Mouse (Mus musculus) midbrain, embryonic 16.5 days (tissue): ENCODE results near the gene Mmrn2. TPM values are rescaled to one million over a fixed set of nuclear protein-coding genes. Genes with fewer than 3 reads are reported as not detected.
"Not testable (repeated sequence)": the region's sequence is repeated elsewhere in the genome, so short reads cannot be mapped to it uniquely, and the experiment has no call there.

Experiments used
- ATAC-seq: fragments of 200-750 bp; cut with Nextera tagmentation; 2 replicates; pipeline ENCODE4 v1.8.0; 2017; ENCODE audit warnings: moderate TSS enrichment
- H3K27ac ChIP-seq: fragments of 300-500 bp; sonication (generic); 2 replicates; pipeline ENCODE4 v1.5.1; 2014; ENCODE audit warnings: mild to moderate bottlenecking, low read length, mixed read lengths
- H3K27me3 ChIP-seq: fragments of 300-500 bp; sonication (generic); 2 replicates; pipeline ENCODE4 v1.6.1; 2014; ENCODE audit warnings: low read depth, low read length, mixed read lengths; ENCODE audit not compliant: control insufficient read depth, insufficient read depth
- H3K36me3 ChIP-seq: fragments of 300-500 bp; sonication (generic); 2 replicates; pipeline ENCODE4 v1.6.1; 2014; ENCODE audit warnings: mild to moderate bottlenecking, low read length, moderate library complexity, mixed read lengths; ENCODE audit not compliant: control insufficient read depth, insufficient read depth
- H3K4me1 ChIP-seq: fragments of 300-500 bp; sonication (generic); 2 replicates; pipeline ENCODE4 v1.6.1; 2014; ENCODE audit warnings: mild to moderate bottlenecking, low read length, mixed read lengths; ENCODE audit not compliant: control insufficient read depth, insufficient read depth
- H3K4me2 ChIP-seq: fragments of 300-500 bp; sonication (generic); 2 replicates; pipeline ENCODE4 v1.6.1; 2014; ENCODE audit warnings: mild to moderate bottlenecking, low read length, mixed read lengths
- H3K4me3 ChIP-seq: fragments of 300-500 bp; sonication (generic); 2 replicates; pipeline ENCODE4 v1.5.1; 2014; ENCODE audit warnings: low read depth, mild to moderate bottlenecking, low read length, moderate library complexity, mixed read lengths
- H3K9ac ChIP-seq: fragments of 300-500 bp; sonication (generic); 2 replicates; pipeline ENCODE4 v1.6.1; 2014; ENCODE audit warnings: low read depth, low read length, mixed read lengths
- H3K9me3 ChIP-seq: fragments of 300-500 bp; sonication (generic); replicated peaks from 2 replicates; pipeline ENCODE4 v1.6.1; 2014; ENCODE audit warnings: mild to moderate bottlenecking, low read length, mixed read lengths; ENCODE audit not compliant: control insufficient read depth, poor library complexity, severe bottlenecking
- WGBS: fragments of 180-500 bp; shearing (Covaris S2); extraction: QIAGEN DNeasy Blood & Tissue Kit; methylation state at CpG from one replicate; pipeline ENCODE4 v1.1.7; 2014; 5-methylcytosine and 5-hydroxymethylcytosine counted together
- polyA plus RNA-seq: library from polyadenylated mRNA; unstranded; fragments of >200 nt; fragmentation: Nextera tagmentation; extraction: Ambion mirVana; gene quantifications from 2 replicates; pipeline ENCODE4 v1.2.1, GENCODE M21; 2015

Gene Mmrn2
- polyA plus RNA-seq, 1 experiment from 2014 or later = 3.6 TPM

DNA sequence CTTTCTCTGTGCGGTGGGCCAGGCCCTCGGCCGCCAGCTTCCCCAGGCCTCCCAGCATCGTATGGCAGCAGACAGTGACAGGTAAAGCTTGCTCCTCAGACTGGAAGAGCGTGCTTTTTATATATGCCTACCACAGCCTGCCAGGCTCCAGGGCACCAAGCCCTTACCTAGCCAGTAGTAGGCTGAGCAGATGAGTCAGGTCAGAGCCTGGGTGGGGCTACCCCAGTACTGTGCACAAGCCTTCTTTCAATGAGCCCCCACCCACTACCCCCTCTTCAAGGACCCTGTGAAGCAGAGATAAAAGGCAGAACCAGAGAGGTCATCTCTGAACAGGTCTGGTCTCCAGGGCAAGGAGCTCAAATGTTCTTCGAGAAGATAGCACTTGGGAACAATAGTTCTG lies 20.0 kb upstream of the Mmrn2 start, which contains the start of gene Fam25c:
Gene Fam25c, minus strand, starts transcription at position 133 of the 400 bp plus-strand sequence.
- no peak within 1 kb of the TSS for H3K9ac ChIP-seq
- no peak within 1 kb of the TSS for H3K4me3 ChIP-seq
- no peaks in the 10 kb centered on the region for H3K4me1 ChIP-seq
- no peak for ATAC-seq
- no peaks in the 10 kb centered on the region for H3K36me3 ChIP-seq
- no peak within 1 kb of the TSS for H3K4me2 ChIP-seq
- no peaks in the 10 kb centered on the region for H3K27me3 ChIP-seq
- H3K27ac ChIP-seq = no peak within 1 kb of the TSS
- H3K9me3 ChIP-seq = no peaks in the 10 kb centered on the region
- WGBS = 88% methylated on average over 6 of the region's 6 CpGs

GRCm38 (mm10) chr14:34357671-34358455 lies 17.4 kb upstream of the Mmrn2 start:
- Histone ChIP-seq H3K27ac (no peak overlapping the region), H3K4me2 (no peak overlapping the region), H3K36me3 (no peaks in the 10 kb centered on the region), H3K27me3 (no peaks in the 10 kb centered on the region), H3K4me3 (no peak overlapping the region), H3K9ac (no peak overlapping the region), H3K4me1 (no peaks in the 10 kb centered on the region), H3K9me3 (no peaks in the 10 kb centered on the region)
- no peak for ATAC-seq
- 85% methylated on average over 7 of the region's 7 CpGs for whole genome bisulfite sequencing

DNA sequence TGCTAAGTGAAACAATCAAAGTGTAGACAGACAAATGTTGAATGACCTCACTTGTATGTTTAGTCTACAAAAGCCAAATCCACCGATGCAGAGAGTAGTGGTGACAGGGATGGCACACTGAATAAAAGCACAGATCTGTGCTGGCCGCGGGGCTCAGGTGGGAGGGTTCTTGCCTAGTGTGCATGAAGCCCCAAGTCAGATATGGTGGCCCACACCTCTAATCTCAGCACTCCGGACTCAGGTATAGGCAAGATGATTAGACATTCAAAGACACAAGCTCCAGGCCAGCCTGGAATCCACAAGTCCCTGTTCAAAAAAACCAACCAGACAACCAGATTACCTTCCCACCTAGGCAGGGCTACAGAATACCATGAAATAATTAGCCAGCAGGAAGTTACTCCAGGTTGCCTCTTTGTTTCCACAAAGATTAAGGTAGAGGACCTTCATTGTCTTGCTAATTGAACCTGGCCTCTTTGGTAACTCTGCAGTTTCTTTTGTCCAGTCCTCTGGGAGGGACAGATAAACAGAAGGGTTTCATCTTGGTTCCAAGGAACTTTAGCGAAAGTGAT lies 15.5 kb upstream of the Mmrn2 start:
- H3K9me3 ChIP-seq = no peaks in the 10 kb centered on the region
- no peak overlapping the region for H3K4me3 ChIP-seq
- no peak overlapping the region for H3K9ac ChIP-seq
- no peak overlapping the region for H3K4me2 ChIP-seq
- no peak for ATAC-seq
- no peaks in the 10 kb centered on the region for H3K27me3 ChIP-seq
- H3K4me1 ChIP-seq = peaks cover 11% of the 10 kb centered on the region; the same call in 1 of the 2 replicates
- WGBS = 37% methylated on average over 5 of the region's 5 CpGs
- no peaks in the 10 kb centered on the region for H3K36me3 ChIP-seq
- no peak overlapping the region for H3K27ac ChIP-seq

- no peak overlapping the region for H3K27ac ChIP-seq
- H3K4me1 ChIP-seq = peaks cover 11% of the 10 kb centered on the region; the same call in 1 of the 2 replicates
- H3K27me3 ChIP-seq = no peaks in the 10 kb centered on the region
- no peak overlapping the region for H3K4me2 ChIP-seq
- no peaks in the 10 kb centered on the region for H3K36me3 ChIP-seq
- 47% methylated on average over 6 of the region's 6 CpGs for WGBS
- no peak overlapping the region for H3K4me3 ChIP-seq
- no peaks in the 10 kb centered on the region for H3K9me3 ChIP-seq
- no peak for ATAC-seq
- no peak overlapping the region for H3K9ac ChIP-seq
These were observed 15.0 kb upstream of the Mmrn2 start for GRCm38 (mm10) chr14:34360251-34360650.

- H3K36me3 ChIP-seq = no peaks in the 10 kb centered on the region
- no peak overlapping the region for H3K4me2 ChIP-seq
- WGBS = 88% methylated on average over 4 of the region's 4 CpGs
- no peak overlapping the region for H3K9ac ChIP-seq
- no peaks in the 10 kb centered on the region for H3K27me3 ChIP-seq
- no peak for ATAC-seq
- no peak overlapping the region for H3K27ac ChIP-seq
- no peak overlapping the region for H3K4me3 ChIP-seq
- no peaks in the 10 kb centered on the region for H3K9me3 ChIP-seq
- peaks cover 11% of the 10 kb centered on the region; the same call in 1 of the 2 replicates for H3K4me1 ChIP-seq
These were observed 13.1 kb upstream of the Mmrn2 start for GRCm38 (mm10) chr14:34362135-34362534.

- H3K36me3 ChIP-seq = no peaks in the 10 kb centered on the region
- peak overlapping the region; percentile 47 for H3K4me3 ChIP-seq
- H3K4me1 ChIP-seq = peaks cover 11% of the 10 kb centered on the region; the same call in 1 of the 2 replicates
- H3K27me3 ChIP-seq = no peaks in the 10 kb centered on the region
- 31% methylated on average over 18 of the region's 18 CpGs for WGBS
- no peaks in the 10 kb centered on the region for H3K9me3 ChIP-seq
- H3K4me2 ChIP-seq = peak overlapping the region; percentile 95
- H3K9ac ChIP-seq = peak overlapping the region; percentile 74
- no peak overlapping the region for H3K27ac ChIP-seq
- ATAC-seq = peak; percentile 61
These were observed 12.4 kb upstream of the Mmrn2 start for GRCm38 (mm10) chr14:34362726-34363445.

DNA sequence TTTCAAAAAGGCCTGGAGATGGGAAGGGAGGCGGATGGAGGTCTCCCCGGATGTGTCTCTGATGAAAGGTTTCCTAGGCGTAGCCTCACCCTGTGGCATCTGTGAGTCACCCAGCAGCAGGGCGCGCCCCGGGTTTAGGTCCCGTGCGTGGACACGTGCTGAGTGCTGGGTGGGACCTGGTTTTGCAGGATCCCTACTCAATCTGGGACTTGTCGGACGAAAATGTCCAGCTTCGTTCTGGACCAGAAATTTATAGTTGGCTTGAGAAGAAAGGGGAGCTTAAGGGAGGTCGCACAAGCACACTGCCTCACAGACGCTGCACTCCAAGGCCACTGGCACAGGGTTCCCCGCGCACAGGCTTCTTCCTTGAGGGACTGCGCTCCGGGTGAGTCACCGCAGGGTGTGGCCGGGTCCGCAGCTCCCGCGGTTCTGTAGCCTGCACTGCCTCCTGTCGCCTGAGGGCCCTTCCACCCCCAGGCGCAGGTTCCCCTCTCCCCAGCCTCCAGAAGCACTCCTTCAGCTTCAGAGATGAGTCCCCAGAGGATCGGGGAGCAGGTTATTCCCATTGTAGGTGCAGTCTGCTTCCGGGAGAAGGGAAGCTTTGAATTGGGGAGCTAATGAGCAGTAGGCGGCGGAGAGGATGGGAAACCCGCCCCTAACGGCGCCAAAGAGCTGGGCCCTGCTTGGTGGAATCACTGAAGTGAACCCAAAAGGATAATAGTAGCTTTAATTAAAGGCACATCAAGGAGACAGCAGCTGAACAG lies 11.6 kb upstream of the Mmrn2 start:
- H3K27me3 ChIP-seq = no peaks in the 10 kb centered on the region
- H3K4me3 ChIP-seq = peak overlapping the region; percentile 47
- no peaks in the 10 kb centered on the region for H3K9me3 ChIP-seq
- H3K4me1 ChIP-seq = peaks cover 11% of the 10 kb centered on the region; the same call in 1 of the 2 replicates
- WGBS = under 1% methylated on average over 32 of the region's 32 CpGs
- peak overlapping the region; percentile 74 for H3K9ac ChIP-seq
- H3K27ac ChIP-seq = peak overlapping the region; percentile 69
- H3K4me2 ChIP-seq = peak overlapping the region; percentile 95
- H3K36me3 ChIP-seq = no peaks in the 10 kb centered on the region
- ATAC-seq = peak; percentile 85

DNA sequence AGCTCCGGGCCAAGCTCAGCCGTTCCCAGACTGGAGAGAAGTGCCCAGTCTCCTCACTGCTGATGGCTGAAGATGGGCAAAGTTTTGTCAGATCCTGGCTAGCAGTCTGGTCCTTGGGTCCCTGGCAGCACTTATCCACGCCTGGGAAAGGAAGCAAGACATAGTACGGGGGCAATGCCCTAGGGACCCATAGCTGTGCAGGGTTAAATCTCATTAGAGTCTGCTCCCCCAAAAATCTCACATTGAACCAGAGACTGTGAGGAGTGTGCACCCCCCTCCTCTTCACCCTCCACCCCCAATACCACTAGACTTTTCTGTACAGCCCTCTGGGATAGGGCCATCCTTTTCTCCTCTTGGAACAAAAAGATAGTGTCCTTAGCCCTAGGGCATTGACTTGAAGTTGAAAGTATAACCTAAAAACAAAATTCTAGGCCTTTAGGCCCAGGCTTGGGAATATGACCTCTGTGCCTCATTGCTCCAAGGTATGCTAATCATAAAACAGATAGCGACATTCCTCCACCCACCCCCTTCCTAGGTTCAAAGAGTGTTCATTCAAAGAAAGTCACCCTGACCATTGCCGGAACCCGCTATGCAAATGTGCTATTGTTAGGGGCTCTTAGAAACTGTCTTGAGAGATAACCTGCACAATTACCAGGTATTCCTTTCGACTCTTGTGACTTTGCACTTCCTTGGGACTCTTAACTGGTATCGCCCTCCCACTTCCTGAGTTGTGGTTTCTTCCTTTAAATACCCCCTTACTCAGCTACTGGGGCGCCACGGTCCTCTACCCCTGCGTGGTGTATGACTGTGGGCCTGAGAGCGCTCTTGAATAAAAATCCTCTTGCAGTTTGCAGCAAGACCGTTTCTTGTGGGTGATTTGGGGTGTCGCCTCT lies 10.8 kb upstream of the Mmrn2 start:
- H3K36me3 ChIP-seq, H3K27me3 ChIP-seq, ATAC-seq, H3K9me3 ChIP-seq: not testable (repeated sequence)
- Histone ChIP-seq H3K4me2 (peak overlapping the region; percentile 95), H3K27ac (peak overlapping the region; percentile 69), H3K4me1 (peaks cover 11% of the 10 kb centered on the region; the same call in 1 of the 2 replicates), H3K9ac (peak overlapping the region; percentile 74), H3K4me3 (peak overlapping the region; percentile 47)
- 74% methylated on average over 15 of the region's 15 CpGs for WGBS
